Mouse (Mus musculus) small intestine, adult 2 months (tissue): ENCODE data around the gene Abca3. TPM values are rescaled to one million over a fixed set of nuclear protein-coding genes. Genes with fewer than 3 reads are reported as not detected.
A peak's percentile ranks its signal among the peaks of the same experiment; 100 is the strongest.
"Not testable (repeated sequence)": the region's sequence is repeated elsewhere in the genome, so short reads cannot be mapped to it uniquely, and the experiment has no call there.

Source experiments
- H3K27ac ChIP-seq: fragments of 200-500 bp; 2 replicates; pipeline ENCODE4 v1.5.1; 2012; ENCODE audit warnings: low read depth, low read length, control low read depth, inconsistent platforms; ENCODE audit not compliant: insufficient read depth
- H3K27me3 ChIP-seq: fragments of 200-500 bp; 2 replicates; pipeline ENCODE4 v1.6.1; 2012; ENCODE audit warnings: mild to moderate bottlenecking, moderate library complexity, low read length, inconsistent platforms; ENCODE audit not compliant: control insufficient read depth, insufficient read depth
- H3K36me3 ChIP-seq: fragments of 200-500 bp; 2 replicates; pipeline ENCODE4 v1.6.1; 2012; ENCODE audit warnings: mild to moderate bottlenecking, low read length, control low read depth, inconsistent platforms; ENCODE audit not compliant: control insufficient read depth, insufficient read depth
- H3K4me1 ChIP-seq: fragments of 200-500 bp; 2 replicates; pipeline ENCODE4 v1.6.1; 2012; ENCODE audit warnings: low read length, inconsistent platforms, mixed read lengths; ENCODE audit not compliant: control insufficient read depth, insufficient read depth, insufficient read length
- H3K4me3 ChIP-seq: fragments of 200-500 bp; 2 replicates; pipeline ENCODE4 v1.5.1; 2012; ENCODE audit warnings: low read depth, mild to moderate bottlenecking, control low read depth, inconsistent platforms, low read length, moderate library complexity
- CTCF ChIP-seq: fragments of 200-500 bp; IDR thresholded peaks from 2 replicates; pipeline ENCODE4 v1.5.1; 2012; ENCODE audit warnings: low read depth, mild to moderate bottlenecking, control low read depth, inconsistent platforms, low read length, moderate library complexity, mixed read lengths; ENCODE audit not compliant: insufficient replicate concordance, insufficient read length; ENCODE audit errors: extremely low read depth
- POLR2A ChIP-seq: fragments of 200-500 bp; IDR thresholded peaks from 2 replicates; pipeline ENCODE4 v1.6.1; 2012; ENCODE audit warnings: low read depth, mild to moderate bottlenecking, control low read depth, inconsistent platforms, low read length, moderate library complexity
- WGBS: fragments of 180-500 bp; shearing (Covaris S2); methylation state at CpG from one replicate; pipeline ENCODE4 v1.1.7; 2018; 5-methylcytosine and 5-hydroxymethylcytosine counted together
- polyA plus RNA-seq: library from polyadenylated mRNA; depleted of rRNA; stranded (reverse); fragments of >200 nt; gene quantifications from 2 replicates; pipeline ENCODE4 v1.2.3, GENCODE M21; 2012

Gene Abca3
- polyA plus RNA-seq, 1 experiment: 37.0 TPM

- Histone ChIP-seq H3K27me3 (no peaks in the 10 kb centered on the region), H3K27ac (peak overlapping the region; percentile 94), H3K4me3 (peak overlapping the region; percentile 68), H3K4me1 (peaks cover 5% of the 10 kb centered on the region; the same call in 1 of the 2 replicates), H3K36me3 (peaks cover 34% of the 10 kb centered on the region)
- 6% methylated on average over 22 of the region's 22 CpGs for WGBS
- TF ChIP-seq POLR2A (no peak), CTCF (peak; percentile 37; the same call in 1 of the 2 replicates)
These were observed 61.9 kb downstream of the Abca3 start for GRCm38 (mm10) chr17:24413557-24414211.

GRCm38 (mm10) chr17:24414230-24414976 is 62.7 kb downstream of the Abca3 start, which contains the start of gene Rnps1:
Gene Rnps1, plus strand, starts transcription at chr17:24414565.
- peaks cover 5% of the 10 kb centered on the region; the same call in 1 of the 2 replicates for H3K4me1 ChIP-seq
- peak within 1 kb of the TSS; percentile 94 for H3K27ac ChIP-seq
- H3K36me3 ChIP-seq: peaks cover 34% of the 10 kb centered on the region
- no peak for TF ChIP-seq CTCF
- TF ChIP-seq POLR2A: peak; percentile 51; the same call in 1 of the 2 replicates
- H3K27me3 ChIP-seq: no peaks in the 10 kb centered on the region
- H3K4me3 ChIP-seq: peak within 1 kb of the TSS; percentile 90
- WGBS: under 1% methylated on average over 64 of the region's 64 CpGs

- TF ChIP-seq POLR2A (no peak), CTCF (no peak)
- H3K4me1 ChIP-seq: peaks cover 5% of the 10 kb centered on the region; the same call in 1 of the 2 replicates
- WGBS: under 1% methylated on average over 21 of the region's 21 CpGs
- peak overlapping the region; percentile 90 for H3K4me3 ChIP-seq
- H3K27me3 ChIP-seq: no peaks in the 10 kb centered on the region
- peak overlapping the region; percentile 76 for H3K27ac ChIP-seq
- H3K36me3 ChIP-seq: peaks cover 36% of the 10 kb centered on the region
These were observed 63.3 kb downstream of the Abca3 start for GRCm38 (mm10) chr17:24415011-24415410.

GRCm38 (mm10) chr17:24416051-24416652 is 64.4 kb downstream of the Abca3 start:
- Histone ChIP-seq H3K4me1 (peaks cover 5% of the 10 kb centered on the region; the same call in 1 of the 2 replicates), H3K27me3 (no peaks in the 10 kb centered on the region), H3K27ac (peak overlapping the region; percentile 48; the same call in 1 of the 2 replicates), H3K36me3 (peaks cover 41% of the 10 kb centered on the region), H3K4me3 (no peak overlapping the region)
- TF ChIP-seq POLR2A: no peak
- no peak for TF ChIP-seq CTCF
- 54% methylated on average over 3 of the region's 3 CpGs for WGBS

- H3K27ac ChIP-seq: no peak overlapping the region
- H3K4me3 ChIP-seq: no peak overlapping the region
- no peaks in the 10 kb centered on the region for H3K27me3 ChIP-seq
- TF ChIP-seq POLR2A (no peak), CTCF (no peak)
- H3K4me1 ChIP-seq: peaks cover 3% of the 10 kb centered on the region; the same call in 1 of the 2 replicates
- 88% methylated on average over 4 of the region's 4 CpGs for WGBS
- H3K36me3 ChIP-seq: peaks cover 61% of the 10 kb centered on the region
These were observed 71.4 kb downstream of the Abca3 start for GRCm38 (mm10) chr17:24423114-24423513.

GRCm38 (mm10) chr17:24424489-24424888 is 72.7 kb downstream of the Abca3 start:
- TF ChIP-seq CTCF (no peak), POLR2A (no peak)
- 91% methylated on average over 5 of the region's 5 CpGs for WGBS
- no peak overlapping the region for H3K4me3 ChIP-seq
- peaks cover 3% of the 10 kb centered on the region; the same call in 1 of the 2 replicates for H3K4me1 ChIP-seq
- H3K27ac ChIP-seq: no peak overlapping the region
- peaks cover 49% of the 10 kb centered on the region for H3K36me3 ChIP-seq
- H3K27me3 ChIP-seq: no peaks in the 10 kb centered on the region

GRCm38 (mm10) chr17:24425326-24425725 is 73.6 kb downstream of the Abca3 start:
- not testable (repeated sequence) for H3K27me3 ChIP-seq, H3K27ac ChIP-seq, H3K4me3 ChIP-seq, H3K4me1 ChIP-seq
- 53% methylated on average over 6 of the region's 8 CpGs for WGBS
- peaks cover 41% of the 10 kb centered on the region for H3K36me3 ChIP-seq
